Mouse (Mus musculus) liver, adult 2 months (tissue): ENCODE results near the gene Nkx6-1.

Experiments used
- CTCF ChIP-seq: fragments of 200-500 bp; IDR thresholded peaks from 2 replicates; pipeline ENCODE4 v1.5.1; 2011; ENCODE audit warnings: low read depth, low read length, control low read depth
- POLR2A ChIP-seq: fragments of 200-500 bp; IDR thresholded peaks from 2 replicates; pipeline ENCODE4 v1.6.1; 2011; ENCODE audit warnings: low read length, control low read depth; ENCODE audit not compliant: insufficient read depth; ENCODE audit errors: extremely low read depth

- TF ChIP-seq CTCF (no peak), POLR2A (no peak)
Observed at GRCm38 (mm10) chr5:101658188-101658983, 6.4 kb downstream of the Nkx6-1 start.
